Mouse (Mus musculus): ENCODE results near the gene Adat2.

Gene Adat2

GRCm38 (mm10) chr10:13552646-13553497 lies at the start of gene Adat2, which contains the start of gene Pex3:
Adat2 (plus strand) TSS chr10:13552894.
Pex3 (minus strand) TSS chr10:13553142.
- DNase-seq (ENCODE audit: inconsistent ontology term) = peak; percentile 94

DNA sequence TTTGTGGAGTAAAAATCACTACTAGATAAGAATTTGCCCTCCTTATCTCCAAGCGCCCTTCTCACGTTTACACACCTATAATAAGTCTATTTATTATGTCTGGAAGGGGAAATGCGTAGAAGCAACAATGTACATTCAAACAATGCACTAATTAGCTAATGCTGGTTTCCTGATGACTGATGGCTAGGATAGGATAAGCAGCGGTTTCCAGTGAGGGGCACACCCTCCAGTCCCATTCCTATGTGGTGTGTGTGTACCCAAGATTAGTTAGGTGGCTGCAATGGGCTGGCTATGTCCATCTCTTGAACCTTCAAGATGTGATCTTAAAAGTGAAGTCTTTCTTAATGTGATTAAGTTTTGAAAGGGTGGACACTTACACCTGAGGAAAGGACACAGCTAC lies 30.8 kb upstream of the Adat2 start:
- DNase-seq (ENCODE audit: inconsistent ontology term) = no peak

- no peak for DNase-seq (ENCODE audit: inconsistent ontology term)
Observed at GRCm38 (mm10) chr10:13528155-13528554, 24.5 kb upstream of the Adat2 start.

GRCm38 (mm10) chr10:13534751-13535150 lies 17.9 kb upstream of the Adat2 start:
- no peak for DNase-seq (ENCODE audit: inconsistent ontology term)

DNA sequence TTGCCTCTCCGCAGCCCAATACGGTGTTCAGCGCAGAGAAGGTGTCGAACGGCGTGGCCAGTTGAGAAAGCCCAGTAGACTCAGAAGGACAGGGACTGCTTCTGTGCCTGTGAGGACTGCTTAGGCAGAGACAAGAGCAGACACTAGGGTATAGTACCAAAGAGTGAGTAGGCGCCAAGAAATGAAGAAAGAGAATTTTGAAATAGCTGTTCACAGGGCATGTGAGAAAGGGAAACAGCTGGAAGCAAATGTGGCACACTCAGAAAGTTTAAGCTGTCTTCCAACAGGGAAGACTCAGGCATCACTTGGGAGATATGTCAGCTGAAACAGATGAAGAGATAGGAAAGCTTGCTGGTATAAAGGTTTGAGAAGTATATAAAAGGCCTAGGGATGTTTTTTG lies 16.0 kb upstream of the Adat2 start:
- no peak for DNase-seq (ENCODE audit: inconsistent ontology term)

- DNase-seq (ENCODE audit: inconsistent ontology term) = no peak
Observed at GRCm38 (mm10) chr10:13539769-13540333, 12.8 kb upstream of the Adat2 start.

GRCm38 (mm10) chr10:13541721-13542120 lies 11.0 kb upstream of the Adat2 start:
- no peak for DNase-seq (ENCODE audit: inconsistent ontology term)

DNA sequence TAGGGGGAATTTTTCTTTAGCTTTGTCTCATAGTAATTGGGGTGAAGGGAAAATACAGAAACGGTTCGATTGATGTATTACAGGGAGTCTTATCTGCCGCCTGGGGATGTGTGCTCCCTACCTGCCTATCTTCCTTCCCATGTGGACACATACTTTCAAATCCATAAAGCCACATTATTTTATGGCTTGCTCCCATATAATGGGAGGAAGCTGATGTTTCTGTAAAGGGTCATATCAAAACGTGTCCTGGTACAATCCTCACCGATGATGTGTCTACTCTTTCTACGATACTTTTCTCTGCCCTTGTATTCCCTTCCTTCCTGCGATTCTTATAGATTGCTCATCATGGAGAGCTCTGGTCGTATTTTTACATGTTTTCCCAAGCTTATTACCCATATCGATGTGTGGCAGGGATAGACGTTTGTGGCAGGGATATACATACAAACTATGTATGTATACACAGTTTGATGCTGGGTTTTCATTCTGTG lies 848 bp downstream of the Adat2 start:
- DNase-seq (ENCODE audit: inconsistent ontology term) = no peak

GRCm38 (mm10) chr10:13554316-13554715 lies 1.6 kb downstream of the Adat2 start:
- DNase-seq (ENCODE audit: inconsistent ontology term) = no peak

- no peak for DNase-seq (ENCODE audit: inconsistent ontology term)
Observed at GRCm38 (mm10) chr10:13560014-13560674, 7.5 kb downstream of the Adat2 start.

DNA sequence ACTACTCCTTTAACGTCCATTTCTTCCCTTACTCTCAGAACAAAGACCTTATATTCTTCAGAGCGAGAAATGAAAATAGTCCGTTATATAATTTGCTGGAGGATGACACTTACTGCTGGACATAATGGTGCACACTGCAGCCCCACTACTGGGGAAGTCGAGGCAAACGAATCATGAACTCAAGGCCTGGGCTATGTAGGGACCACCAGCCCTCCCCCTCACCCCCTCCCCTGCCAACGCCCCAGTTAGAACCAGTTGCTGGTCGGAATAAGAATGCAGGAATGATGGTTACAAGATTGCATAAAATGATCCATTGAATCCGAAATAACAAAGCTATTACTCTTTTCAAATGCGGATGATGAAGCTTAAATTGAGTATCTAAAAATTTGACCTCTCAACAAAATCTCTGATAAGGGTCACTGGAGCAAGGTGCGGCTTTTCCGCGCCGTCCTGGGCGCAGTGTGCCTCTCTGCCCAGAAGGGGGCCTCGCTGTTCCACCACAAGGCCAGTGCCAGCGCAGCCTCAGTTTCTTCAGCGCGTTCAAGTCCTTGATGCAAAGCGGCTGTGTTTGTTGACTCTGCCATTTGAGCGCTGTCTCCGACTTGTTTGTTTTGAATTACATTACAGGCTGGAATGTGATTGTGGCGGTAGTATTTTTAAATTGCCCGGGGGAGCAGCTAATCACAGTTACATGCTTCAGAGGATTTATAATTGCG lies 11.8 kb downstream of the Adat2 start:
- DNase-seq (ENCODE audit: inconsistent ontology term) = peak; percentile 44

DNA sequence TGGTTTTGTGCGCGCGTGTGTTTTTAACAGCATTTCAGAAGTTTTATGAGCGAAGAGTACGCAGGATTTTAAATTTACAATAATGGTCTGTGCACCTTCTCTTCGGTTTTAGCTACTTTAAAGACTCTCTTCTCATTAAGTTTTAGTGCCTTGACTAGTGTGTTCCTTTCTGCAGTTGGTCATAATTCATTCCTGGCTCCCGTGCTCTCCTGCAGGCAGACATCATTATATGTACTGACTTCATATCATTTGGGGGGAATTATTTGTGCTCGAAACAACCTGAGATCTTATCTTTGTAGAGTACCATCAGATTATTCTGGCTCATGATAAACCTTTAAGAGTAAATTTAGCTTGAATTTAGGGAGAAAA lies 12.4 kb downstream of the Adat2 start:
- DNase-seq (ENCODE audit: inconsistent ontology term) = no peak

GRCm38 (mm10) chr10:13566393-13566792 lies 13.7 kb downstream of the Adat2 start:
- no peak for DNase-seq (ENCODE audit: inconsistent ontology term)

DNA sequence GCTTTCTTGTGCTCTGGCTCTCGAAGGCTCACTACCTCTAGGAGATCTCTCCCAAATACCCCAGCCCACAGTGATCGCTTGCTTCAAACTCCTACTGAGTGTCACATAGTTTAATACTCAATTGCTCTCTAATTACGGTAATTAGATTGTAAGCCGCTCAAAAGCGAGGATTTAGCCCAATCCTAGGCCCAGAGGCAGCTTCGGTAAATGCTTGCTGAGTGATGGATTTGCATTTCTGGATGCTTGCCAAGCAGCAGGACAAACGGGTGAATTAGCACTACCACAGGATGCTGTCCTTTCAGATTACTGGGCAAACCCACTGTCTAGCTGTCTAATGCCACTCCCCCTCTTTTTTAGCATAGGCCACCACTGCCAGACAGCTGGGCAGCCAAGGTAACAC lies 17.1 kb downstream of the Adat2 start:
- DNase-seq (ENCODE audit: inconsistent ontology term) = peak; percentile 34

GRCm38 (mm10) chr10:13570697-13571538 lies 18.2 kb downstream of the Adat2 start:
- no peak for DNase-seq (ENCODE audit: inconsistent ontology term)

DNA sequence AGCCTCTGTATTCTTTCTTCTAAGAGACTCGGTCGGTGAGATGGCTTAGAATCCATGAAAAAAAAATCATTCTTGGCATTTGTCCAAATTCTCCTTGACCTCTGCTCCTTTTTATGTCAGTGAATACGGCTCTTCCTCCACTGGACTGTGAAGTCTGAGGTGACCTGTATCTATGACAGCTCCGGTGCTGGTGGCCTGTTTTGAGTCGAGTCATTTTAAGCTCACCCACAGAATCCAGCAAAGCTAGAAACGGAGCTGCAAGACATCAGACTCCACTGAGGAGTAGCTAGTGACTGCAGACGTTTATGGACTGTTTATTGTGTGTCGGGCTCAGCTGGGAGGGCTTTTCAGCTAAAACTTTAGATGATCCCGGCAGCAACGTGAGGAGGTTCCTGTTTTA lies 19.3 kb downstream of the Adat2 start:
- DNase-seq (ENCODE audit: inconsistent ontology term) = peak; percentile 33

DNA sequence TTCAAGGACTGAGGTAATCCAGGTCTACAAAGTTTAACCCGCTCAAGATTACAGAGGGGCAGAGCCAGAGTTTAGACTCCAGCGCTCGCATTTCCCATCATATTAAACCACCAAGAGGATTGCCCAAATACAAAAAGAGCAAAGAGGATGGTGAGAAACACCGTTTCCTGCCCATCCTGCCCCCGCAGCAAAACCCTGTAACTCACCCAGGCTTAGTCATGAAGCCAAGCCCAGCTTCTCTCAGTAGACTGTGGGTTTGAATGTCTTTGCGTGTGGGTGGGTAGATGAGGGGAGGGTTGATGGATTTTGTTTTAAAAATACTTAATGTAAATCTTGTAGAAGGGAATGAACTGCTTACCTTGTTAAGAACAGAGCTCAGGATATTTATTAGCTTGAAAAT lies 19.7 kb downstream of the Adat2 start:
- no peak for DNase-seq (ENCODE audit: inconsistent ontology term)

- peak; percentile 58 for DNase-seq (ENCODE audit: inconsistent ontology term)
Observed at GRCm38 (mm10) chr10:13577123-13577522, 24.4 kb downstream of the Adat2 start.

DNA sequence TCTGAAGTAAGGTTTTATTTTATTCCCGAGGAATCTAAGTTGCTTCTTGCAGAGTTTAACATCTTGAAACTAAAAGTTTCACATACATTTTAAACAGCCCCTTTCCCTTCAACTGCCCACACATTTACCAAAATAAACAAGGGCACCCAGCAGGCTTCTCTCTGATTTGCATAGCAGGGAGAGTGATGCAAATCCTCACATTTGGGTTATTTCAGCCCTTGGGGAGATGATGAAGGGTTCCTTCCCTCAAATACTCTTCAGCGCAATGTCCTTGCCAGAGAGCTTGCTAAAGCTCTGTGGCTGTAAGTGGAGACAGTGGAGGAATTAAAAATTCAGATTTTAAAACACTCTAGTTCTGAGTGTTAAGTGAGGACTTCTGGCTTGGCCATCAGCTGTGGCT lies 35.2 kb downstream of the Adat2 start:
- DNase-seq (ENCODE audit: inconsistent ontology term) = no peak

- no peak for DNase-seq (ENCODE audit: inconsistent ontology term)
Observed at GRCm38 (mm10) chr10:13592196-13592595, 39.5 kb downstream of the Adat2 start.

DNA sequence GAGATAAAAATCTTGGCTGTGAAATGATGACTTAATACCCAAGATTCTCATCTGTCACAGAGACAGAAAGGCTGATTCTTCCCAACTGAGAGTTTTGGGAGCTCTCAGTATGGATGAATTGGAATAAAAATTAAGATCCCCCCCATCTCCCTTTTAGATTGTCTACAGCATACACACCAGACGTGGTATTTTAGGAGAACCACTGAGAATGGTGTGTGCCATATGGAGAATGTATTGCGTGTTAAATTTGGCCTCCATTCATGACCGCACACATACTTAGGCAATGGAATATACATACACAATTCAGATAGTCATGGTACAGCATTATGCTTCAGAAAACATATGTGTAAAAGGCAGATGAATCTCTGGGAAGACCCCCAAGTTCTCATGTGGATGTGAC lies 40.8 kb downstream of the Adat2 start:
- no peak for DNase-seq (ENCODE audit: inconsistent ontology term)
